Mouse (Mus musculus) neural tube, embryonic 15.5 days (tissue): ENCODE results near the gene Nceh1. TPM values are rescaled to one million over a fixed set of nuclear protein-coding genes. Genes with fewer than 3 reads are reported as not detected.
"Not testable (repeated sequence)": the region's sequence is repeated elsewhere in the genome, so short reads cannot be mapped to it uniquely, and the experiment has no call there.

Experiments
- ATAC-seq: fragments of 200-750 bp; cut with Nextera tagmentation; 2 replicates; pipeline ENCODE4 v1.8.0; 2017; ENCODE audit warnings: mild to moderate bottlenecking, moderate TSS enrichment, moderate library complexity; ENCODE audit not compliant: low FRiP score
- H3K27ac ChIP-seq: fragments of 300-500 bp; sonication (generic); replicated peaks from 2 replicates; pipeline ENCODE4 v1.5.1; 2015; ENCODE audit warnings: mild to moderate bottlenecking, inconsistent platforms
- H3K27me3 ChIP-seq: fragments of 300-500 bp; sonication (generic); replicated peaks from 2 replicates; pipeline ENCODE4 v1.6.1; 2015; ENCODE audit warnings: inconsistent platforms
- H3K36me3 ChIP-seq: fragments of 300-500 bp; sonication (generic); 2 replicates; pipeline ENCODE4 v1.6.1; 2015; ENCODE audit warnings: inconsistent platforms
- H3K4me1 ChIP-seq: fragments of 300-500 bp; sonication (generic); 2 replicates; pipeline ENCODE4 v1.6.1; 2015; ENCODE audit warnings: inconsistent platforms
- H3K4me2 ChIP-seq: fragments of 300-500 bp; sonication (generic); 2 replicates; pipeline ENCODE4 v1.6.1; 2015; ENCODE audit warnings: inconsistent platforms, mild to moderate bottlenecking, moderate library complexity
- H3K4me3 ChIP-seq: fragments of 300-500 bp; sonication (generic); replicated peaks from 2 replicates; pipeline ENCODE4 v1.5.1; 2015; ENCODE audit warnings: mild to moderate bottlenecking, inconsistent platforms
- H3K9ac ChIP-seq: fragments of 300-500 bp; sonication (generic); replicated peaks from 2 replicates; pipeline ENCODE4 v1.6.1; 2015; ENCODE audit warnings: mild to moderate bottlenecking, inconsistent platforms
- H3K9me3 ChIP-seq: fragments of 300-500 bp; sonication (generic); replicated peaks from 2 replicates; pipeline ENCODE4 v1.6.1; 2016; ENCODE audit warnings: inconsistent platforms
- WGBS: fragments of 180-500 bp; shearing (Covaris S2); methylation state at CpG from one replicate; pipeline ENCODE4 v1.1.7; 2015; ENCODE audit warnings: mixed read lengths; 5-methylcytosine and 5-hydroxymethylcytosine counted together
- polyA plus RNA-seq: library from polyadenylated mRNA; unstranded; fragments of >200 nt; fragmentation: Nextera tagmentation; extraction: Ambion mirVana; gene quantifications from 2 replicates; pipeline ENCODE4 v1.2.1, GENCODE M21; 2015

Gene Nceh1
- polyA plus RNA-seq, 1 experiment from 2014 or later = 16.3 TPM

- H3K36me3 ChIP-seq, H3K4me2 ChIP-seq, H3K4me1 ChIP-seq, ATAC-seq, H3K9me3 ChIP-seq, H3K27me3 ChIP-seq, H3K4me3 ChIP-seq, H3K27ac ChIP-seq, H3K9ac ChIP-seq: not testable (repeated sequence)
- 92% methylated on average over 5 of the region's 5 CpGs for WGBS
These were observed 108.2 kb downstream of the Nceh1 start for GRCm38 (mm10) chr3:27290945-27291344.

- H3K9me3 ChIP-seq, H3K36me3 ChIP-seq, H3K4me1 ChIP-seq, H3K27me3 ChIP-seq, ATAC-seq, H3K4me2 ChIP-seq, H3K27ac ChIP-seq, H3K4me3 ChIP-seq, H3K9ac ChIP-seq: not testable (repeated sequence)
- WGBS = 84% methylated on average over 4 of the region's 4 CpGs
These were observed 108.6 kb downstream of the Nceh1 start for GRCm38 (mm10) chr3:27291411-27291810.

- Histone ChIP-seq H3K27me3 (no peaks in the 10 kb centered on the region), H3K36me3 (no peaks in the 10 kb centered on the region), H3K4me3 (no peak overlapping the region), H3K9ac (no peak overlapping the region), H3K4me1 (no peaks in the 10 kb centered on the region; the same call in 1 of the 2 replicates), H3K27ac (no peak overlapping the region), H3K4me2 (no peak overlapping the region), H3K9me3 (no peaks in the 10 kb centered on the region)
- 63% methylated on average over 7 of the region's 7 CpGs for WGBS
- no peak for ATAC-seq
These were observed 111.0 kb downstream of the Nceh1 start for GRCm38 (mm10) chr3:27293645-27294385.

GRCm38 (mm10) chr3:27300451-27300850 is 117.7 kb downstream of the Nceh1 start:
- WGBS = 84% methylated on average over 4 of the region's 4 CpGs

GRCm38 (mm10) chr3:27302339-27303022 is 119.7 kb downstream of the Nceh1 start:
- no peaks in the 10 kb centered on the region for H3K36me3 ChIP-seq
- no peak overlapping the region for H3K4me3 ChIP-seq
- no peak overlapping the region for H3K9ac ChIP-seq
- no peak overlapping the region for H3K4me2 ChIP-seq
- no peaks in the 10 kb centered on the region for H3K4me1 ChIP-seq
- H3K27me3 ChIP-seq = no peaks in the 10 kb centered on the region
- 53% methylated on average over 9 of the region's 9 CpGs for WGBS
- no peaks in the 10 kb centered on the region for H3K9me3 ChIP-seq
- no peak overlapping the region for H3K27ac ChIP-seq
- no peak for ATAC-seq

More at GRCm38 (mm10) chr3:27300451-27300850, 117.7 kb downstream of the Nceh1 start:
- ATAC-seq = no peak
- Histone ChIP-seq H3K36me3 (no peaks in the 10 kb centered on the region), H3K9ac (no peak overlapping the region), H3K9me3 (no peaks in the 10 kb centered on the region), H3K27me3 (no peaks in the 10 kb centered on the region), H3K4me2 (no peak overlapping the region), H3K4me3 (no peak overlapping the region), H3K4me1 (no peaks in the 10 kb centered on the region), H3K27ac (no peak overlapping the region)

- H3K4me1 ChIP-seq = no peaks in the 10 kb centered on the region
- no peaks in the 10 kb centered on the region for H3K9me3 ChIP-seq
- no peak overlapping the region for H3K27ac ChIP-seq
- no peak overlapping the region for H3K4me3 ChIP-seq
- no peak overlapping the region for H3K9ac ChIP-seq
- no peak for ATAC-seq
- H3K27me3 ChIP-seq = no peaks in the 10 kb centered on the region
- H3K4me2 ChIP-seq = no peak overlapping the region
- WGBS = 81% methylated on average over 10 of the region's 10 CpGs
- no peaks in the 10 kb centered on the region for H3K36me3 ChIP-seq
These were observed 124.0 kb downstream of the Nceh1 start for GRCm38 (mm10) chr3:27306815-27307214.

GRCm38 (mm10) chr3:27310973-27311372 is 128.2 kb downstream of the Nceh1 start:
- no peak overlapping the region for H3K9ac ChIP-seq
- no peaks in the 10 kb centered on the region for H3K4me1 ChIP-seq
- no peaks in the 10 kb centered on the region for H3K27me3 ChIP-seq
- H3K4me3 ChIP-seq = no peak overlapping the region
- 95% methylated on average over 7 of the region's 7 CpGs for WGBS
- ATAC-seq = no peak
- H3K36me3 ChIP-seq = no peaks in the 10 kb centered on the region
- H3K4me2 ChIP-seq = no peak overlapping the region
- H3K9me3 ChIP-seq = no peaks in the 10 kb centered on the region
- H3K27ac ChIP-seq = no peak overlapping the region

GRCm38 (mm10) chr3:27311475-27311874 is 128.7 kb downstream of the Nceh1 start:
- H3K27me3 ChIP-seq = no peaks in the 10 kb centered on the region
- WGBS = 94% methylated on average over 4 of the region's 4 CpGs
- H3K27ac ChIP-seq = no peak overlapping the region
- H3K36me3 ChIP-seq = no peaks in the 10 kb centered on the region
- H3K9me3 ChIP-seq = no peaks in the 10 kb centered on the region
- H3K9ac ChIP-seq = no peak overlapping the region
- H3K4me3 ChIP-seq = no peak overlapping the region
- no peak overlapping the region for H3K4me2 ChIP-seq
- no peaks in the 10 kb centered on the region for H3K4me1 ChIP-seq
- no peak for ATAC-seq

GRCm38 (mm10) chr3:27314506-27315164 is 131.9 kb downstream of the Nceh1 start:
- H3K9ac ChIP-seq = no peak overlapping the region

GRCm38 (mm10) chr3:27316559-27317287 is 134.0 kb downstream of the Nceh1 start, which contains the start of gene Tnfsf10:
TSS of gene Tnfsf10 (plus strand) at chr3:27317028.
- no peaks in the 10 kb centered on the region for H3K9me3 ChIP-seq
- no peak for ATAC-seq
- 77% methylated on average over 9 of the region's 9 CpGs for WGBS
- H3K4me2 ChIP-seq = no peak within 1 kb of the TSS
- no peak within 1 kb of the TSS for H3K9ac ChIP-seq
- no peak within 1 kb of the TSS for H3K4me3 ChIP-seq
- H3K27ac ChIP-seq = no peak within 1 kb of the TSS
- H3K27me3 ChIP-seq = no peaks in the 10 kb centered on the region
- H3K36me3 ChIP-seq = no peaks in the 10 kb centered on the region
- peaks cover 7% of the 10 kb centered on the region; the same call in 1 of the 2 replicates for H3K4me1 ChIP-seq

More at GRCm38 (mm10) chr3:27314506-27315164, 131.9 kb downstream of the Nceh1 start:
- Histone ChIP-seq H3K36me3 (no peaks in the 10 kb centered on the region), H3K4me3 (no peak overlapping the region), H3K27me3 (no peaks in the 10 kb centered on the region), H3K9me3 (no peaks in the 10 kb centered on the region), H3K4me1 (peaks cover 7% of the 10 kb centered on the region; the same call in 1 of the 2 replicates), H3K27ac (no peak overlapping the region), H3K4me2 (no peak overlapping the region)
- no peak for ATAC-seq
- 64% methylated on average over 2 of the region's 2 CpGs for WGBS

- Histone ChIP-seq H3K9me3 (no peaks in the 10 kb centered on the region), H3K4me1 (peaks cover 7% of the 10 kb centered on the region; the same call in 1 of the 2 replicates), H3K36me3 (no peaks in the 10 kb centered on the region), H3K9ac (no peak overlapping the region), H3K27ac (no peak overlapping the region), H3K4me3 (no peak overlapping the region), H3K4me2 (no peak overlapping the region), H3K27me3 (no peaks in the 10 kb centered on the region)
- no peak for ATAC-seq
- 52% methylated on average over 4 of the region's 4 CpGs for WGBS
These were observed 134.7 kb downstream of the Nceh1 start for GRCm38 (mm10) chr3:27317288-27318024.
